ENCODE assay signal across 8 mouse cellular contexts in genomic region chr19:5803041-5803880, GRCm38 (mm10). TPM values are rescaled to one million over a fixed set of nuclear protein-coding genes. Genes with fewer than 3 reads are reported as not detected.
DNase-seq lines count a peak whose midpoint lies in the region; ATAC-seq lines count a peak whose summit lies in the region.

No protein-coding gene starts in this region.

- peak overlapping the region; percentile 93 for H3K4me3 ChIP-seq in hindbrain, embryonic 15.5 days

- peak; percentile 98 for ATAC-seq in hindbrain, embryonic 15.5 days (ENCODE audit: low FRiP score, low read depth)

- peaks cover 3% of the 10 kb centered on the region; the same call in 1 of the 2 replicates for H3K36me3 ChIP-seq in hindbrain, embryonic 15.5 days

- under 1% methylated on average over 67 of the region's 67 CpGs for WGBS in hindbrain, embryonic 15.5 days

- peak overlapping the region; percentile 100 for H3K27ac ChIP-seq in hindbrain, embryonic 15.5 days (replicated peaks)

- H3K4me1 ChIP-seq in hindbrain, embryonic 15.5 days (replicated peaks), result peaks cover 29% of the 10 kb centered on the region

- peak; percentile 94 for DNase-seq in WW6 (ENCODE audit: low read depth, low spot score)
- peak; percentile 100 for DNase-seq in cerebellum, postnatal 36 days
- DNase-seq in frontal cortex, postnatal 36 days (ENCODE audit: low spot score in 2 of 2), result peak; percentile 99
- DNase-seq in left cerebral cortex, adult 11 months (ENCODE audit: low spot score), result peak; percentile 97
- peak; percentile 99 for DNase-seq in lung, postnatal 36 days
- peak; percentile 100 for DNase-seq in retina, embryonic 14.5 days (ENCODE audit: low spot score)
- DNase-seq in thymus, postnatal 36 days, result peak; percentile 99

- no peaks in the 10 kb centered on the region for H3K27me3 ChIP-seq in hindbrain, embryonic 15.5 days

- H3K9me3 ChIP-seq in hindbrain, embryonic 15.5 days, result no peaks in the 10 kb centered on the region

- peak overlapping the region; percentile 98 for H3K9ac ChIP-seq in hindbrain, embryonic 15.5 days

- peak overlapping the region; percentile 92 for H3K4me2 ChIP-seq in hindbrain, embryonic 15.5 days

RNA-seq across cellular contexts. Expression of gene Scyl1, which starts 32.0 kb away (rescaled TPM):
- polyA plus RNA-seq in hindbrain, embryonic 15.5 days (2015; fragmentation: Nextera tagmentation; extraction: Ambion mirVana), result 79.7 and 92.6 TPM in 2 replicates

Comparison
In these comparisons a context has a peak if more than half of its experiments do, and no peak if none do; other contexts are left out.
1. Peak in every context shown above with its lines: DNase-seq, ATAC-seq, H3K4me3 ChIP-seq and H3K27ac ChIP-seq.